Mouse (Mus musculus) megakaryocyte progenitor cell, adult 5-6 weeks (primary cell): ENCODE results near the gene Casq2. TPM values are rescaled to one million over a fixed set of nuclear protein-coding genes. Genes with fewer than 3 reads are reported as not detected.
A peak's percentile ranks its signal among the peaks of the same experiment; 100 is the strongest.

Experiments used
- ATAC-seq: replicated peaks from 2 replicates; pipeline ENCODE4 v1.8.0; 2016; ENCODE audit warnings: mild to moderate bottlenecking, moderate TSS enrichment, inconsistent platforms; ENCODE audit not compliant: poor library complexity
- total RNA-seq, 2 experiments: library from RNA; stranded (forward) in 1 of 2; stranded (reverse) in 1 of 2; fragments of 157-497, 149-512 nt in 1 of 2; fragments of 200-1000 nt in 1 of 2; gene quantifications; 2 replicates each; pipeline versions ENCODE4 v1.2.3 to v1.2.4; 2015 to 2017

The Casq2 gene
- total RNA-seq, 2 experiments from 2014 or later = not detected

DNA sequence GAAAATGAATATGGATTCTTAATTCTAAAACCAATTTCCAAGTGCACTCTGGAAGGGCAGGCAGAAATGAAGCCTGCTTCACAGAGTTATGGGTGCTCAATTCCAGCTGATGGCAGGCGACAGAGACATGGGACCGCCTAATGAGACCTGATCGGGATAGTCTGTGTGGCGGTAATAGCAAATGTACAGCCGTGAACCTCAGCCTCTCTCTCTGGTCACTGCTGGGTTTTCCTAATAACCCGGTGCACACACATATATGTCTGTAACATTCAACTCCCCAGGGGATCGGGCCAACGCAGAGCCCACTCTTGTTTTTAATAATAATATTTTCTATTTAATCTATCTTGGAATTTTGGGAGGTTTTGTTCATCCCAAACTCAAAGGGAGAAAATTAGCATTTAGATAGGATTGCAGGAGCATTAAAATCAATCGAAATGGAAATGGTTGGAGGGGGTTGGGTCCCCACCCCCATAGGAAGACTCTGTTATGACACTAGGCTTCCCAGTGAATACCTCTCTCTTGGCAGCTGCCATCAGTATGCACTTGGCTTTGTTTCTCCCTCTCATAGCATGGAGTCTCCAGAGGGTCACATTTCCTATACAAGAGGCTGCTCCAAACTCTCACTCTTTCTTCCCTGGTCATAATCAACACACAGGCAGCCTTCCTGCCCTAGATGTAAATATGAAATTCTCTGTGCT lies 45.6 kb downstream of the Casq2 start:
- ATAC-seq = no peak

DNA sequence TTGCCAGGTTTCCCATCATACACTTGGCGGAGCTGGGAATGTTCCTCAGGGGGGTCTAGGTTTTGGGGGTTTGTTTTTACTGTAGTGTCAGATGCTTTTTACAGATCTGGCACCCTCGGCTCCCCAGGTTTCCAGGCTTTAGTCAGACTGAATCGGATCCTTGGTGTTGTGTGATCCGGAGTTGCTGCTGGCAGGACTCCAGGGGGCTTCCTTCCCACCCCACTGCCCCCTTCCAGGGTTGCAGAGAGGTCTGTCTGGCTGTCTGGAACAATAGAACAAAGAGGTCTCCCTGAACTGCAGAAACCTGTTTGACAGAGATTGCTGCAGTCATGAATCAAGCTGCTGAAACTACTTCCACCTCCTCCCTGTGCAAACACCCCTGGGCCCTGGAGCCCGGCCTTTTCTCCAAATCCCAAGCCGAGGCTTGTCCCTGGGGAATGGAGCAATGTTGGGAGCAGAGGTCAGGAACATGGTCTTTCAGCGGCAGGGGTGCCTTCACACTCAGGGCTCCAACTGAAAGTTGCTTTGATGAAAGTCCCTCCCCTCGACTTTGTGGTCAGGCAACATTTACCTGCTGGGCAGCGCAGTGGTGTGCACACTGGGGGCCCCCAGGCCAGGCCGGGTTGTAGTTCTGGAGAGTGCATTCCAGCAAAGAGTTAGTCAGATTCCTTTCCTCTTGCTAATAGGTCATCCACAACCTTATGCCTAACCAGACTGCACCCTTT lies 49.3 kb downstream of the Casq2 start:
- no peak for ATAC-seq

DNA sequence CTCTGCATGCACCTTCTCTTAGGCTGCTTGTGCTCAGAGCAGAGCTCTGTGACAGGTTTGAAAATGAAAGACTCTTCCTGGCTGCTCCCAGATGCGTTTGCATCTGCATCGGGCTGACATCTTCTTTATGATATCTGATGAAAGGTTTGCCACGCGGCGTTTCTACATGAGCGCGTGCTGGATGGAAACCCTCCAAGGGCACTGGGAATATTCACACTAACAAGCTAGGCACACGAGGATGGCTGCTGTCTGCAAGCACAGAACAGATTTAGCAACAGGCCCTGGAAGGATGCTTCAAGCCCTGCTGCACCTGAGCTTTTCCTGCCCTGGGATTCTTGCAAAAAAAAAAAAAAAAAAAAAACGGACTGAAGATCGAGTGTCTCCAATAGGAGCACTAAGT lies 50.9 kb downstream of the Casq2 start:
- ATAC-seq = no peak

DNA sequence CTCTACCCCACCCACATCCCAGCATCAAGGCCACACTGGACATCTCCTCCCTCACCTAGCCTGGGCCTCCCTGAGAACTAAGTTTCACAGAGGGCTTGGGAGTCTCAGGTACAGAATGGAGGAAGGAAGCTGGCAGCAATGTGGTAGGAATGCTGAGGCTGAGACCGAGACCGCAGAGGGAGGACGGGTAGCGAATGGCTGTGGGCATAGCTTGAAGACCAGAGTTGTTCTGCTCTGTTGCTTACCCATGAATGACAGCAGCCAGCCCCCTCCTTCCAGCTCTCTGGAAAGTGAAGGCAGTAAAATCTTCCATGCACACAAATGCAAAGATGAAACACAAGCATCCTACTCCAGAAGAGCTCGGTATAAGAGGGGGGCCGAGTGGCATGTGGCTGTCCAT lies 52.7 kb downstream of the Casq2 start:
- no peak for ATAC-seq

DNA sequence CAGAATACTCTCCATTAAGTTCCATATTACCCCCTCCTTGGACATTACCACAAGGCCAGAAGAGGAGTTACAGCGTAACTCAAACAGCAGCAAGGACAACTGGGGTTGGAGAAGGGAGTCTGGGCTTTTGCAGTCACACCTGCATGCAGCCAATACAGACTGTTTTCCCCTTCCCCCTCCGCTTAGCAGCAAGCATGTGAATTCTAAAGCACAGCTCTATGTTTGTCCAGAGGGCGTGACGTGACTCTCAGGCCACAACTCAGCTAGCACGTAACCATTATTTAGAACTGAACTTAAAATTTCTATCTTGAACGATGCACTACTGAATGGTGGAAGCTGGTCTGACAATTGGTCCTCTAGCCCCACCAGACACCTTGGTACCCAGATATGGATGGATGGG lies 54.4 kb downstream of the Casq2 start:
- ATAC-seq = no peak

DNA sequence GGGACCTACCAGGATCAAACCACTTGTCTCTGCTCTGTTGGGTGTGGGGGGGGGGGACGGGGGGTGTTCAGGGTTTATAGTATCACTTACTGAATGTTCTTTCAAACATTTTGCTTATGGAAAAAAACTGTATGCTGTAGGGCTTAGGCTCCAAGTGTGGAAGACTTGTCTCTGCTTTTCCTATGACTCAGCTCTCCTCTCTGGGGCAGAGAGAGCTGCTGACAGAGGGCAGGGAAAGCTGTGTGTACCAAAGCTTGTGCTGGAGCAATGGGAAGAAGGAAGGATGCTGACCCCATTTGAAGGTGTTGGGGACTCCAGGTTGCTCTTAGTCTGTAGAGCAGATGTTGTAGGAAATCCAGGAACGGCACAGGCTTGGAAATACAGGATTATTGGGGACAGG lies 55.2 kb downstream of the Casq2 start:
- ATAC-seq = no peak

DNA sequence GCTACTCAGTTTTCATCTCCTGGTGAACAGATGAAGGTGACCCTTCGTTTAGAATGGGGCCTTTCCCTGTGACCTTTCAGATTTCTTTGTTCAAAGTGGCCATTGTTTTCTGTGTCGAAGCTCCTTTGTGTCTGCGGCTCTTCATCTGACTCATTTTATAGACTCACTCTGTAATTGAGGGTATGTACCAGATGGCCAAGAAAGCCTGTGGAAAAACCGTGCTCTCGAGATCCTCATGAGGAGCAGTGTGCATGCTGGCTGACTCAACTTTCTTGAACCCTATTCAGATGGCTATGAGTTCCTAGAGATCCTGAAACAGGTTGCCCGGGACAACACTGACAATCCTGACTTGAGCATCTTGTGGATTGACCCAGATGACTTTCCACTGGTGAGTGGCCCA lies 55.7 kb downstream of the Casq2 start:
- no peak for ATAC-seq

DNA sequence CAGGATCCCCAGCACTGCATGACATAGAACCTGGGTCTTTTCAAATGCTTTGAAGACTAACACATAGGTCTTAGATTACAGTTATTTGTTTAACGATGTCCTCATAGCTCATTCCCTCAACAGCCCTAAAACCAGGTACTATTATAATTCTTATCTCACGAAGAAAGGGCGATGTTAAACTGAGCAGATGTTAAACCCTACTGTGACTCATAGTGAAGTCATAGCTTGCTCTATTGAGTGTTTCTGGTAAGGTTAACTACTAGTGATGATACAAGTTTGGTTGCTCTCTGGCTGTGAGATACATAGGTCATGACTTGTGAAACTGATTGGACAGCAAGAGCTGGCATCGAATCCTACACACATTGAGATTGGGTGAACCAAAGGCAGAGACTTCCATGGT lies 56.7 kb downstream of the Casq2 start:
- no peak for ATAC-seq

DNA sequence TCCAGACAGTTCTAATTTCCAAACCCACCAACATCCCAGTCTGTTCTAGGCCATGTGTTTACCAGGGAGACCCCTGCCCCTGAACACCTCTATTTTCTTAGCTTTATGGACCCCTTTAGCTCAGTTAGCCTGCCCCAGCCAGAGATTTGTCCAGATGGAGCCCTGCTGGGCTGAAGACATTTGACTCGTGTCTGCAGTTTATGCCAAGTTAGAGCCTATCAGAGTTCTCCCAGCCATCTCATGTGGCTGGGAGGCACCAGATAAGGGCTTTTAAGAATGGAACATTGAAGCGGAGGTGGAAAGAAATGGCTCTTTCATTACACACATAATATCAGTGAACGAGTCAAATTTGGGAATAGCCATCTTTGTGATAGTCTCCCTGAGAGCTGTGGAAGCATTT lies 57.3 kb downstream of the Casq2 start:
- ATAC-seq = peak; percentile 74

DNA sequence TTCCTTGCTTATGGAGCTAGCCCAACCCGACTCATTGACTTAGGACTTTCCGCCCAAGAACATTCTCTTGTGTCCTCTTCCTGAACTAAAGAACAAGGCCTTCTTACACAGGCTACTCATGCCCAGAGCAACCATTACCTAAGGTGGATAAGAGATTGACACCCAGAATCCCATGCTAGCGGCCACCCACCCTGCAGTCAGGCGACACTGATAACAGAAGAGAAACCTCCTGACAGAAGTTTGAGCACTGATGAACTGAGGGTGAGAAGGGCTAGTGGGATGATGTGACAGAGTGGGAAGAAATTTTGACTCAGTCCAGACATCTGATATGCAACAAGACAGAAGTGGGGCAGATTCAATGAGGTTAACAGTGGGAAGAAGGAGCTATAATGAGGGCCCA lies 58.2 kb downstream of the Casq2 start:
- ATAC-seq = peak; percentile 66

DNA sequence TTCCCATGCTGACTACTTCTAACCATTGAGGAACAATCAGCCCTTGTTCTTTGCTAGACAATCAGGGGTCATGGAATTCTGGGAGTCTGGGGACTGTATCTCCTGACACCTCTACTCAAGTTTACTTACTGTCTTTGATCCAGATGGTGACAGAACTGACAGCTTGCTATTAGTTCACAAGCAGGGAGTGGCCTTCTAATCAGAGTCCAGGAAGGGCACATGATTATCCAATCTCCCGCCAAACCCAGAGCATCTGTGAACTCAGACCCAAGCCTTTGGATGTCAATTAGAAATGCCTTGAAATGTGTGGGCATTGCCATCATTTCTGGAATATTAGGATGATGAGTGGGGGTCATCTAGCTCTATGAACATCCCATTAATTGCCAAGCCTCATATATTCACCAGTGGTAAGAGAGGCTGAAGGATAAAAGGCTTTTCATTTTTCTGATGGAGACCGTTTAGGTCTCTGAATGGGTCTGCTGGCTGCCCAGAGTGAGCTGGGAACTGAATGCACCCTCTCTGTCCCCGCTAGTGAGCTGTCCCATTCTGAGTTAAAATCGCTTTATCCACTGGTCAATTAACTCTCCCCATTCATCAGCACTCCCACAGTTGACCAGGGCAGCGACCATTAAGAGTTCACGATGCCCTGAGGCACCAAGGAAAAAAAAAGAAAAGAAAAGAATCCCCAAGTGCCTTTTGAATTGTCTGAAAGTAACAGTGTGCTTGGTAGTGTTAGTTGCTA lies 59.6 kb downstream of the Casq2 start:
- ATAC-seq = no peak

DNA sequence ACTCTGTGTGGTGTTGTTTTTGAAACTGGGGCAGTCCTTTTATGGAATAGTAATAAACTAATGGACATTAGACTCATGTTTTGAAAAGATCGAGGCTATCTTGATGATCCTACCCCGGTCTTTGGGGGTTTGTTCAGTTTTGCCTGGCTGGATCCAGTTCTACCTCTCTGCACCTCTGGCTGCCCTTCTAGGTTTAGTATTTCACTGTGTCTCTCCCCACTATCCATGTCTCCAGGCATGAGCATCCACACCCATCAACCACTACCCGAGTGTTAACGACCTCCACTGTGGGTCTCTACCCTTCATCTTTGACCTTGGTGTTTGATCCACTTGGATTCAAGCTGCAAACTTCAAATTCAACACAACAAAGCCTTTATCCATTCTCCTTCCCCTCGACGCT lies 60.2 kb downstream of the Casq2 start:
- ATAC-seq = no peak

DNA sequence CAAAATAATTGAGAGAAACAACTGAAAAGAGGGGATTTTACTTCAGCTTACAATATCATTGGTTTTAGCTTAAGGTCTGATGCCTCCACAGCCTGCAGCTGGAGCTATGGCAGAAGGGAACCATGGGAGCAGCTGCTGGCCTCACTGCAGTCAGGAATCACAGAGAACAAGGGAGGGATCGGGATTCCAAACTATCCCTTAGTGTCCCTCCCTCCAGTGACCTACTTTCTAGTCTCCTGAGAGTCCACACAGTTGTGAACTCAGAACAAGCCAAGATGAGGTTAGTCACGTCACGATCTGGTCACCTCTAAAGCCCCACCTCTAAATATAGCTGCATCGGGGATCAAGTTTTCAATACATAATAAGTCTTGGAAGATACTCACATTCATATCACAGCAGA lies 61.0 kb downstream of the Casq2 start:
- ATAC-seq = no peak

DNA sequence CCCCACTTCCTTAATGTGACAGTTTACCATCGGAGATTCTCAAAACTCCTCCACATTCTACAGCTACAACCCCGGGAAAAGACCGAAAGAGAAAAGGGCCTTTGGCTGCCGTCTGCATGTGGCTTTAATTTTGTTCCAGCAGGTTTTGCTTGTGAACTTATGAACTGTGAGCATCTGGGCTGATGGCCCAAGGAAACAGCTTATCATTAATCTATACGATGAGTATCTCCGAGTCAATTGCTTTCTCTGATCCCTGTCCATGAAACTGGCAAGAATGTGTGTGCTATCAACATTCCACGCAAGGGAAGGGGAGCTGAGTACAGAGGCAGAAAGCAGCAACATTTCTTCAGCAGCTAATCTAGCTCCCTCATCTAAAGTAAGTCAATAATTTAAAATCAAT lies 63.7 kb downstream of the Casq2 start:
- ATAC-seq = no peak

DNA sequence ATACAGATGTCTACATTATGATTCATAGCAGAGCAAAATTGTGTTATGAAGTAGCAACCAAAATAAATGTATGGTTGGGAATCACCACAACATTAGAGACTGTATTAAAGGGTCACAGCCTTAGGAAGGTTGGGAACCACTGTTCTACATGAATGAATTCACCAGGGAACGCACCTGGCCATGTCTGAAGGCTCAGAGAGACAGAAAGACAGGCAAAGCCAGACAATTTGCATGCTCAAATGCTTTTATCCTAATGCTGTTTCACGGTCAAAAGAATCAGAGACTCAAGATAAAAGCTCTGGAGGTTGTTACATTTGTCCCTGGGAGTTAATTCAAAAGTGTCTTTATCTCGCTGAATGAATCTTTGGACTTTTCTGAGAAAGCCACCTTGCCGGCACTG lies 65.6 kb downstream of the Casq2 start:
- no peak for ATAC-seq

DNA sequence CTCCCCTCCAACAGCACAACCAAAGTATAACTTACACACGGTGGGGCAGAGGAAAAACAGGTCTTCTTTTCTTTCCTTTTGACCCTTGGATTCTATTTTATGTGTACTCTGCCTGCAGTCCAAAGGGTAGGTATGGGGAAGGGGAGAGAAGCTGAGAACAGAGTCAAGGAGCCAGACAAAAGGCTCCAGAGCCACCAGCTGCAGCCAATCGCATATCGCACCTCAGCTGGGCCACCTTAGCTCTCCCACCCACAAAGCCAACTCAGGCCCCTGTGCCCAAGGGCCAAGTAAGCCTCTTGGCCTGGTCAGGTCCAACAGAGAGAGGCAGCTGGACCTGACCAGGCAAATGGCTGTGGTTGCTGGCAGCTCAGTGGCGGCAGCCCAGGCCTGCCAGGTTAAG lies 66.3 kb downstream of the Casq2 start:
- no peak for ATAC-seq

DNA sequence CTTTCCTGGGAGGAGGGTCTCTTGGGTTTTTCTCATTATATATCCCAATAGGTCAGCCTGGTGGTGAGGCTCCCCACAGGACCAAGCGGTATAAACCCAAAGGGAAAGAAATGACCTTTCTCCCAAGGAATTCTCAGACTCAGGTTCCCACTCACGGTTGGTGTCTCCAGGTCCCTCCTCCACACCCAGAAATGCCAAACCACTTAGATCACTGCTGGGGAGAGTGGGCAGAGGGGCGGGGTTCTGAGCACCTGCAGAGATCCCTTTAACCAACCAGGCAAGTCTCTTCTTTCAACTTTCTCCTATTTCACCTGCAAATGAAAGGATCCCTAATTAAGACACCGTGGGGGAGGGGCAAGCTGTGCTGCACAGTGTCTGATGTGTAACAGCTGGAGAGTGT lies 66.7 kb downstream of the Casq2 start:
- ATAC-seq = no peak

DNA sequence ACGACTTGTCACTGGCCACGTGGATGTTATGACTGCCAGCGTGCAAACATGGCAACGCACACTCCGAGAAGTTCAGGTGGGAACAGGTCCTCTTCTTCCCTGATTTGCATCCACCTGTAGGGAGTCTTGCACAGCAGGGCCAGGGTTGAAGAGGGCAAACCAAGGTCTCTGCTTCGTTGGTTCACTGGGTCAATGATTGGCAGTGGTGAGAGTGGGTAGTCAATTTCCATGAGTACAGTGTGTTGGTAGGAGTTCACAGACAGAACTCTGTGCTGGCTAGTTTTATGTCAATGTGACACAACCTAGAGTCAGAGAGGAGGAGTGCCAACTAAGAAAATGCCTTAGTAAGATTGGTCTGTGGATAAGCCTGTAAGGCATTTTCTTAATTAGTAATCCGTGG lies 67.9 kb downstream of the Casq2 start:
- no peak for ATAC-seq

DNA sequence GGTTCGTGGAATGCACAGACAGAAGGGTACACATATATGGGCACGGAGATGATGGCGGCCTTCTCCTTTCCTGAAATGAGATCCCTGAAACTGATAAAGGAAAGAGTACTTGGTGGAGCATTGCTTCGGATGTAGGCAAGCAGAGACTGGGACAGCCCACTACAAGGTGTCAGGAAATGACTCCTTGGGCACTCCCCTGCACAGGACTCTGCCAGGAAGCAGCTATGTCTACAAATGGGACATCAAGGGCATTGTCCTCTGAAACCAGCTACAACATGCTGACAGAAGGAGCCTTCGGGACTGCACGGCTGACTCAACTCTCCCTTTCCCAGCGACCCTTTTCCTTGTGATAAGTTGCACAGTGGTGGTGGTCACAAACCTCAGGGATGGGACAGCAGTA lies 70.5 kb downstream of the Casq2 start:
- no peak for ATAC-seq

DNA sequence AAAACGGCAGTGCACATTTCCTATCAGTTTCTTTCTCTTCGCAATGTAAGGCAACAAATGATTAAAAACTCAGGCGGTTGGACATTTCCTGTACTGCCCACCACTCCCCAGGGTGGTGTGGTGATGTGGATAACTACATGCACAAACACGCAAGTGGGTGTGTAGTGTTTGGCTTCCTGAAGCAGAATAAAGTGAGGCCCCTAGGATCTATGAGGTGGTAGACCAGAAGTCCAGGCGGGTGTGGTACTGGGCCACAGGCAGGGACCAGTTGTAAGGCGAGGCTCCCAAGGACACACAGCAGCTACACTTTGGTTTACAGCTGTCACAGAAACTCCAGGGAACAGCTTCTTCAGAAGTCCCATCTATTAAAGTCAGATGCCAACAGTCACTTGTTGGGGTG lies 71.4 kb downstream of the Casq2 start:
- no peak for ATAC-seq

DNA sequence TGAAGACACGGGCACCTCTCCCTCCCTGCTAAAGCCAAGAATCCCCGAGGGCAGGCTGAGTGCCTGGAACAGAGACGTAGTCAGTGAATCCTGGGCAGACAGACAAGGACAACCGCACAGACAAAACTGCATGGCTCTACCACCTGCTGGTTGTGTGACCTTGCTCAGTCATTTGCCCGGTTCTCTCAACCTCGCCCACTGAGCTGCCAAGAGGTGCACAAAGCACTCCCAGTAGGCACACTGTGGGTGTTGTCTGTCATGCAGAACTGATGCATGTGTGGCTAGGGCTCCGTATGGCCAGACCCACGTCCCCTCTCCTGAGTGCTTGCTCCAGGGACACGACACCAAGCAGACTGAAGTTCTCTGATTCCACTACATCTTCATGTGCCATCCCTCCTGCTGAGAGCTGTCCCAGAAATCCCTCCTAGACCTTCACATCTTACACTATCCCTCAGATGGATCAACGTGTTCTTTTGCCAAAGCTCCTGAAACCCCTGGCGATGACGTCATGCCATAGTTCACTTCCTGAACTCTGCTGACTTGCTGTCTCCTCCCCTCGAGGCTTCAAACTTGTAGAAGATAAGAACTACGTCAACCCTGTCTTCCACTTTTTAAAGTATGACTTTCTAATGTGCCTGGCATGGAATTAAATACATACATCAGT lies 72.7 kb downstream of the Casq2 start:
- peak; percentile 50; the same call in 1 of the 2 replicates for ATAC-seq
